Mouse (Mus musculus): ENCODE data around the gene Gpr171. TPM values are rescaled to one million over a fixed set of nuclear protein-coding genes. Genes with fewer than 3 reads are reported as not detected.

The Gpr171 gene
- total RNA-seq, 2 experiments from 2014 or later = 23.1 to 26.9 TPM

DNA sequence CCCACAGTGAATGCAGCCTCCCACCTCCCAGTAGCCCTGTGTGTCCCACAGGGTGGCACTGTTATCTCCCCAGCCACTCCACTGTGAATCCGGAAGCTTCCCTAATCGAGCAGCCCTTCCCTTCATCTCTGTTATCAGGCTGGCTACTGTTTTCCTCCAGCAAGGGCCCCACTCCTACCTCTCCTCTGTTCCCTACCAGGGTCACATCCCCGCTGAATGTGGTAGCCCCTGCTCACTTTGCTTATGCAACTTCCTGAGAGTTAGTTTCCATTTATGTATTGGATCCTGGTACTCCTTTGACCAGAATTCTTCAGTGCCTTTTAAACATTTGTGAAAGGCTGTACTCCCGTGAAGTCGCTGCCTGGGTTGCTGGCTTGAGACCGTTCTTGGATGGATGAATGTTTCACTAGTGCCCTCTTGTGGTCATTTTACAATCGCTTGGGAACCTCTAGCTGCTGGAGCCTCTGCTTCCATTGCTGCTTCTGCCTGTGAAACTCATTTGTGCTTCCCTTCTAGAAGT lies 42.5 kb downstream of the Gpr171 start:
- ATAC-seq (replicated peaks; ENCODE audit: poor library complexity) = peak; percentile 72

DNA sequence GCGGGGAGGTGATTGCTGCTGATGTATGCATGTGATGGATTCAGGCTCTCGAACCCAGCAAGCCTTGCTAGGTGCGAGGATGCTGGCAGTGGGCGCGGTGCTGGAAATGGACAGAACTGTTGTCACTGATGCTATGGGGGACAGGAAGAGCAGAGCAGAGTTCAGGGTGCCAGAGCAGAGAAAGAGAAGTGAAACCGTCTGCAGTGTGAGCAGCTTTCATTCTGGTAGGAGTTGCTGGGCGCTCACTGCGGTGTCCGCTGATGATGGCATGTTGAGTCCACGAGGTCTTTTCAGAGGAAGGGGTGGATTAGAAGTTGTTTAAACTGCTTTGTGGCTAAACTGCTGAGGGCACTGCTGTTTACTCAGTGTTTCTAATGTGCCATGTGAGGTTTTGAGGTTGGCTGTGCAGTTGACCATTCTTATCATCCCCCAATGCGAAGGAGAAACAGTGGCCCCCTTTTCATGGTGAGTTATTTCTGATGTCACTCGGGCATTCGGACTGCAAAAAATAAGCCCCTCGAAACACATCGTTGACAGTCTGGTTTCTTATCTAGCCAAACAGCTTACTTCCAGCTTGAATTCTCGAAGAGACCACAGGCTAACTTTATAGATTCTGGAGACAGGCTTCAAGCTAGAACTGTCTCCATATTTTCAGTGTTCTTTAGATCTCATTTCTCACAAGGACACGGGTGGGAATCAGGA lies 46.6 kb downstream of the Gpr171 start:
- ATAC-seq (replicated peaks; ENCODE audit: poor library complexity) = peak; percentile 72

Other genes with a start within 250 kb of the Gpr171 start
- gene Clrn1, start 216.5 kb downstream of the Gpr171 start, total RNA-seq (2015) = not detected in 2 replicates
- gene Clrn1, start 216.5 kb downstream of the Gpr171 start, total RNA-seq (2017) = not detected in 2 replicates
- 1.2 and 1.8 TPM in 2 replicates for gene Med12l, start 96.0 kb downstream of the Gpr171 start, total RNA-seq (2015)
- 1.2 and 1.8 TPM in 2 replicates for gene Med12l, start 96.0 kb downstream of the Gpr171 start, total RNA-seq (2017)
- 5.7 and 7.2 TPM in 2 replicates for gene P2ry14, start 51.8 kb upstream of the Gpr171 start, total RNA-seq (2015)
- 5.0 and 8.0 TPM in 2 replicates for gene P2ry14, start 51.8 kb upstream of the Gpr171 start, total RNA-seq (2017)
- not detected in 2 replicates for gene Gpr87, start 93.3 kb upstream of the Gpr171 start, total RNA-seq (2015)
- gene Gpr87, start 93.3 kb upstream of the Gpr171 start, total RNA-seq (2017) = not detected in 2 replicates
- 0.95 and 1.6 TPM in 2 replicates for gene P2ry13, start 109.1 kb upstream of the Gpr171 start, total RNA-seq (2015)
- 0.78 and 0.83 TPM in 2 replicates for gene P2ry13, start 109.1 kb upstream of the Gpr171 start, total RNA-seq (2017)
- gene P2ry12, start 161.1 kb upstream of the Gpr171 start, total RNA-seq (2015) = 0.32 TPM in 1 of 2 replicates, not detected in the other
- 0.17 TPM in 1 of 2 replicates, not detected in the other for gene P2ry12, start 161.1 kb upstream of the Gpr171 start, total RNA-seq (2017)
- gene Igsf10, start 242.6 kb upstream of the Gpr171 start, total RNA-seq (2015) = 0.02 and 0.07 TPM in 2 replicates
- gene Igsf10, start 242.6 kb upstream of the Gpr171 start, total RNA-seq (2017) = 0.03 and 0.04 TPM in 2 replicates

All from megakaryocyte progenitor cell, adult 5-6 weeks (primary cell).